Mouse (Mus musculus): ENCODE data around the gene Ipmk. TPM values are rescaled to one million over a fixed set of nuclear protein-coding genes. Genes with fewer than 3 reads are reported as not detected.

Ipmk gene
- polyA plus RNA-seq (2015; fragmentation: Nextera tagmentation; extraction: Ambion mirVana): 9.9 and 10.7 TPM in 2 replicates

- DNase-seq (ENCODE audit: low spot score): peak; percentile 92
Measured at GRCm38 (mm10) chr10:71347509-71347949, at the start of gene Ipmk. TSS of gene Ipmk (plus strand) at chr10:71347763.

- peak; percentile 16 for DNase-seq (ENCODE audit: low spot score)
Measured at GRCm38 (mm10) chr10:71300161-71300560, 47.4 kb upstream of the Ipmk start.

- peak; percentile 87 for DNase-seq (ENCODE audit: low spot score)
Measured at GRCm38 (mm10) chr10:71302490-71302889, 45.1 kb upstream of the Ipmk start.

- DNase-seq (ENCODE audit: low spot score): peak; percentile 63
Measured at GRCm38 (mm10) chr10:71306190-71306589, 41.4 kb upstream of the Ipmk start.

GRCm38 (mm10) chr10:71306759-71307158, 40.8 kb upstream of the Ipmk start:
- DNase-seq (ENCODE audit: low spot score): no peak

GRCm38 (mm10) chr10:71308199-71308598, 39.4 kb upstream of the Ipmk start:
- DNase-seq (ENCODE audit: low spot score): no peak

- no peak for DNase-seq (ENCODE audit: low spot score)
Measured at GRCm38 (mm10) chr10:71310288-71310687, 37.3 kb upstream of the Ipmk start.

- DNase-seq (ENCODE audit: low spot score): no peak
Measured at GRCm38 (mm10) chr10:71314596-71314995, 33.0 kb upstream of the Ipmk start.

- DNase-seq (ENCODE audit: low spot score): no peak
Measured at GRCm38 (mm10) chr10:71316056-71316455, 31.5 kb upstream of the Ipmk start.

- no peak for DNase-seq (ENCODE audit: low spot score)
Measured at GRCm38 (mm10) chr10:71316497-71316896, 31.1 kb upstream of the Ipmk start.

GRCm38 (mm10) chr10:71323669-71324068, 23.9 kb upstream of the Ipmk start:
- DNase-seq (ENCODE audit: low spot score): no peak

GRCm38 (mm10) chr10:71326123-71326522, 21.4 kb upstream of the Ipmk start:
- no peak for DNase-seq (ENCODE audit: low spot score)

GRCm38 (mm10) chr10:71326789-71327188, 20.8 kb upstream of the Ipmk start:
- DNase-seq (ENCODE audit: low spot score): peak; percentile 70

GRCm38 (mm10) chr10:71327386-71327785, 20.2 kb upstream of the Ipmk start:
- no peak for DNase-seq (ENCODE audit: low spot score)

GRCm38 (mm10) chr10:71328382-71328781, 19.2 kb upstream of the Ipmk start:
- no peak for DNase-seq (ENCODE audit: low spot score)

GRCm38 (mm10) chr10:71328870-71329269, 18.7 kb upstream of the Ipmk start:
- DNase-seq (ENCODE audit: low spot score): no peak

- no peak for DNase-seq (ENCODE audit: low spot score)
Measured at GRCm38 (mm10) chr10:71329295-71329694, 18.3 kb upstream of the Ipmk start.

- no peak for DNase-seq (ENCODE audit: low spot score)
Measured at GRCm38 (mm10) chr10:71330070-71330469, 17.5 kb upstream of the Ipmk start.

GRCm38 (mm10) chr10:71331908-71332307, 15.7 kb upstream of the Ipmk start:
- DNase-seq (ENCODE audit: low spot score): no peak

GRCm38 (mm10) chr10:71332376-71332775, 15.2 kb upstream of the Ipmk start:
- no peak for DNase-seq (ENCODE audit: low spot score)

GRCm38 (mm10) chr10:71332859-71333258, 14.7 kb upstream of the Ipmk start:
- DNase-seq (ENCODE audit: low spot score): no peak

GRCm38 (mm10) chr10:71337733-71338132, 9.8 kb upstream of the Ipmk start:
- no peak for DNase-seq (ENCODE audit: low spot score)

- DNase-seq (ENCODE audit: low spot score): no peak
Measured at GRCm38 (mm10) chr10:71338156-71338905, 9.2 kb upstream of the Ipmk start.
